Mouse (Mus musculus) megakaryocyte, embryonic 14.5 days (primary cell): Measurements from ENCODE around the gene Strip2.

ENCODE experiments used
- FLI1 ChIP-seq: IDR thresholded peaks from 2 replicates; pipeline ENCODE4 v1.6.1; 2012; ENCODE audit warnings: low read length, inconsistent platforms, mixed read lengths
- GATA1 ChIP-seq: IDR thresholded peaks from 3 replicates; pipeline ENCODE4 v1.6.1; 2012; ENCODE audit warnings: mixed read lengths, low read length, inconsistent platforms, borderline replicate concordance

DNA sequence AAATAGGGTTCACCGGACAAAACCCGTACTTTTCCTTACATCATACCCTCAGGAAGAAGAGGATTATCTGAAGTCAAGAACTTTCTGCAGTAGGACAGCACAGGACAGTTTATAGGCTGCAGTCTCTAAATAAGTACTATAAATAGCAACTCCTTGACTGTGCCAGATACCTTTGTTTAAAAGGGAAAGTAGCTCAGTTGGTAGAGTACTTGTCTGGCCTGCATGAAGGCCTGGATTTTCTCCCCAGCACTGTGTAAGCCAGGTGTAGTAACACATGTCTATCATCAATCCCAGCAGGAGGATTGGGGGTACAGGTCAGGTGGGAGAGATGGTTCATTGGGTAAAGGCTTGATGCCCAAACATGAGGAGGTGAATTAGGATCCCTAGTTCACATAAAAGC lies 34.9 kb upstream of the Strip2 start:
- TF ChIP-seq FLI1 (no peak), GATA1 (no peak)
